Mouse (Mus musculus) kidney, embryonic 14.5 days (tissue): ENCODE results near the gene Steap4. TPM values are rescaled to one million over a fixed set of nuclear protein-coding genes. Genes with fewer than 3 reads are reported as not detected.
"Not testable (repeated sequence)": the region's sequence is repeated elsewhere in the genome, so short reads cannot be mapped to it uniquely, and the experiment has no call there.

Experiments used
- ATAC-seq: fragments of 200-750 bp; cut with Nextera tagmentation; 2 replicates; pipeline ENCODE4 v1.8.0; 2017; ENCODE audit warnings: moderate number of reproducible peaks, mild to moderate bottlenecking, moderate TSS enrichment, moderate library complexity; ENCODE audit not compliant: low FRiP score, low TSS enrichment
- H3K27ac ChIP-seq: fragments of 300-500 bp; sonication (generic); 2 replicates; pipeline ENCODE4 v1.5.1; 2014; ENCODE audit warnings: low read depth, mild to moderate bottlenecking, low read length, moderate library complexity, mixed read lengths
- H3K27me3 ChIP-seq: fragments of 300-500 bp; sonication (generic); 2 replicates; pipeline ENCODE4 v1.6.1; 2014; ENCODE audit warnings: mild to moderate bottlenecking, low read length; ENCODE audit not compliant: control insufficient read depth, insufficient read depth
- H3K36me3 ChIP-seq: fragments of 300-500 bp; sonication (generic); 2 replicates; pipeline ENCODE4 v1.6.1; 2014; ENCODE audit warnings: low read length, mixed read lengths; ENCODE audit not compliant: control insufficient read depth, insufficient read depth
- H3K4me1 ChIP-seq: fragments of 300-500 bp; sonication (generic); 2 replicates; pipeline ENCODE4 v1.6.1; 2014; ENCODE audit warnings: low read length, mixed read lengths; ENCODE audit not compliant: control insufficient read depth, insufficient read depth
- H3K4me2 ChIP-seq: fragments of 300-500 bp; sonication (generic); replicated peaks from 2 replicates; pipeline ENCODE4 v1.6.1; 2014; ENCODE audit warnings: low read depth, mild to moderate bottlenecking, low read length
- H3K4me3 ChIP-seq: fragments of 300-500 bp; sonication (generic); 2 replicates; pipeline ENCODE4 v1.5.1; 2014; ENCODE audit warnings: mild to moderate bottlenecking, low read length
- H3K9ac ChIP-seq: fragments of 300-500 bp; sonication (generic); 2 replicates; pipeline ENCODE4 v1.6.1; 2014; ENCODE audit warnings: low read depth, mild to moderate bottlenecking, low read length, moderate library complexity
- H3K9me3 ChIP-seq: fragments of 300-500 bp; sonication (generic); 2 replicates; pipeline ENCODE4 v1.6.1; 2016; ENCODE audit warnings: low read length; ENCODE audit not compliant: control insufficient read depth
- WGBS: fragments of 180-500 bp; shearing (Covaris S2); extraction: QIAGEN DNeasy Blood & Tissue Kit; methylation state at CpG from one replicate; pipeline ENCODE4 v1.1.7; 2014; 5-methylcytosine and 5-hydroxymethylcytosine counted together
- polyA plus RNA-seq: library from polyadenylated mRNA; unstranded; fragments of >200 nt; fragmentation: Nextera tagmentation; extraction: Ambion mirVana; gene quantifications from 2 replicates; pipeline ENCODE4 v1.2.1, GENCODE M21; 2014

The Steap4 gene
- 0.87 and 2.5 TPM in 2 replicates for polyA plus RNA-seq

GRCm38 (mm10) chr5:7960176-7960575 lies at the start of gene Steap4:
TSS of gene Steap4 (plus strand) at chr5:7960457.
- peak; percentile 81; the same call in 1 of the 2 replicates for ATAC-seq
- H3K4me2 ChIP-seq: peak within 1 kb of the TSS; percentile 60

DNA sequence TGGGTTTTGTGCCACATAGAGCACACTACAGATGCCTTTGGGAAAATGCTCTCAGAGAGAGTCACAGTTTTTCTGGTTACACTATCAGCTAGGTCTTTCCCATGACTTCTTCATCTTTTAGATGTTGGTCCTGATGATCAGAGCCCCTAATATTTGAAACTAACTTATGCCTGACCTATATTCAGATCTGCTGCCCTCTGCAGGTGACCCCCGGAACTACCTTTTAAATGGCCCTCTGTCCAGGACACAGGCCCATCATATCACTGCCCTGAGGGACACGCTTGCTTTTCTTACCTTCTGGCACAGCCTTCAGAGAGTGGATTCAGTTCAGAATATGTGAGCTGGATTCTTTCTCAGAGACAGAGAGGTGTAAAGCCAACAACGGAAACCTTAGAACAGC lies 48.3 kb upstream of the Steap4 start:
- no peak overlapping the region for H3K4me2 ChIP-seq
- H3K9ac ChIP-seq: no peak overlapping the region
- H3K36me3 ChIP-seq: no peaks in the 10 kb centered on the region
- H3K27ac ChIP-seq: no peak overlapping the region
- no peaks in the 10 kb centered on the region for H3K27me3 ChIP-seq
- WGBS: 74% methylated on average over 3 of the region's 3 CpGs
- ATAC-seq: no peak
- H3K9me3 ChIP-seq: no peaks in the 10 kb centered on the region
- no peak overlapping the region for H3K4me3 ChIP-seq
- H3K4me1 ChIP-seq: no peaks in the 10 kb centered on the region

More at GRCm38 (mm10) chr5:7960176-7960575, at the start of gene Steap4:
- no peaks in the 10 kb centered on the region for H3K9me3 ChIP-seq
- no peak within 1 kb of the TSS for H3K27ac ChIP-seq
- peak within 1 kb of the TSS; percentile 44; the same call in 1 of the 2 replicates for H3K9ac ChIP-seq
- no peaks in the 10 kb centered on the region for H3K36me3 ChIP-seq
- WGBS: 2% methylated on average over 20 of the region's 20 CpGs
- no peaks in the 10 kb centered on the region for H3K27me3 ChIP-seq
- H3K4me1 ChIP-seq: no peaks in the 10 kb centered on the region
- H3K4me3 ChIP-seq: peak within 1 kb of the TSS; percentile 30

GRCm38 (mm10) chr5:7917501-7918295 lies 42.6 kb upstream of the Steap4 start:
- Histone ChIP-seq H3K4me1 (no peaks in the 10 kb centered on the region), H3K9ac (no peak overlapping the region), H3K27ac (no peak overlapping the region), H3K4me2 (no peak overlapping the region), H3K27me3 (no peaks in the 10 kb centered on the region), H3K4me3 (no peak overlapping the region), H3K36me3 (no peaks in the 10 kb centered on the region), H3K9me3 (no peaks in the 10 kb centered on the region)
- WGBS: 78% methylated on average over 11 of the region's 11 CpGs
- no peak for ATAC-seq

GRCm38 (mm10) chr5:7918296-7918579 lies 42.0 kb upstream of the Steap4 start:
- no peak for ATAC-seq
- Histone ChIP-seq H3K27me3 (no peaks in the 10 kb centered on the region), H3K36me3 (no peaks in the 10 kb centered on the region), H3K4me1 (no peaks in the 10 kb centered on the region), H3K9me3 (no peaks in the 10 kb centered on the region), H3K4me2 (no peak overlapping the region), H3K4me3 (no peak overlapping the region), H3K27ac (no peak overlapping the region), H3K9ac (no peak overlapping the region)
- WGBS: 78% methylated on average over 5 of the region's 5 CpGs

GRCm38 (mm10) chr5:7919681-7920080 lies 40.6 kb upstream of the Steap4 start:
- H3K9me3 ChIP-seq: no peaks in the 10 kb centered on the region
- no peak overlapping the region for H3K9ac ChIP-seq
- no peaks in the 10 kb centered on the region for H3K4me1 ChIP-seq
- 90% methylated on average over 2 of the region's 2 CpGs for WGBS
- H3K36me3 ChIP-seq: no peaks in the 10 kb centered on the region
- no peak overlapping the region for H3K4me3 ChIP-seq
- H3K27me3 ChIP-seq: no peaks in the 10 kb centered on the region
- ATAC-seq: no peak
- H3K27ac ChIP-seq: no peak overlapping the region
- no peak overlapping the region for H3K4me2 ChIP-seq

DNA sequence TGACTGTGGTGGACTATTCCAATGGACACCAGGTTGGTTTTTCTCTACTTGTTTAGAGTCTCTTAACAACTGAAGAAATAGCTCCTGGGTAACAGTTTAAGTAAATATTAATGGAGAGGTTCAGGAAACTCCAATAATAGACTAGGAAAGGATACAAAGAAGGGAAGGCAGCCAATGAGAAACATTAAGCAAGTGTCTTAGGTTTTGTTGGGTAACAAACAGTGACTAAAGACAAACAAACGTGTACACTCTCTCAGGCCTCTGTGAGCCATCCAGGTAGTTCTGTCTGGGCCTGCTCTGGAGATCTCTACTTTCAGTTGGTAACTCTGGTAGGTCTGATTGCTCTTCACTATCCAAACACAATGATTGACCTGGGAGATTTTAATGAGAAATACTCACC lies 37.5 kb upstream of the Steap4 start:
- ATAC-seq: no peak
- Histone ChIP-seq H3K27ac (no peak overlapping the region), H3K27me3 (no peaks in the 10 kb centered on the region), H3K9ac (no peak overlapping the region), H3K4me2 (no peak overlapping the region), H3K4me1 (no peaks in the 10 kb centered on the region), H3K36me3 (no peaks in the 10 kb centered on the region), H3K4me3 (no peak overlapping the region), H3K9me3 (no peaks in the 10 kb centered on the region)
- WGBS: 75% methylated on average over 1 of the region's 1 CpGs

DNA sequence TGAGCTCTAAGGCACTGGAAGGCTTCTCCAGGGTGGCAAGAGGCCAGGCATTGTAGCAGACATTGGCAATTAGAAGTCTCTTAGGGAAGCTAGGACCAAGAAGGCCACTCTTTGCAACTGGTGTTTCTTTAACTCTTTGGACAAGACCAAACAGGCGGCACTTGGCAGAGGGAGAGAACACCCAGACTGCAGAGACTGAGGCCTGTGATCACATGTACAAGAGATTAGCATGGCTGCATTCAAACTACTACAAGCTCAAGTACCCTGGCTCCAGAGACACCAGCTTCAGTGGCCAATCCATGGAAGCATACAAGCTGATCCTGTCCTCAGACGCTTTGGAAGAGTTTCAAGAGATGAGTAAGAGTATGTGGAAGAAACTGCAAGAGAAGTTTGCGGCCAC lies 36.6 kb upstream of the Steap4 start:
- no peak overlapping the region for H3K9ac ChIP-seq
- H3K27ac ChIP-seq: no peak overlapping the region
- H3K4me3 ChIP-seq: no peak overlapping the region
- WGBS: 81% methylated on average over 3 of the region's 3 CpGs
- no peaks in the 10 kb centered on the region for H3K9me3 ChIP-seq
- H3K4me1 ChIP-seq: no peaks in the 10 kb centered on the region
- H3K27me3 ChIP-seq: no peaks in the 10 kb centered on the region
- H3K36me3 ChIP-seq: no peaks in the 10 kb centered on the region
- ATAC-seq: no peak
- no peak overlapping the region for H3K4me2 ChIP-seq

- peak; percentile 79; the same call in 1 of the 2 replicates for ATAC-seq
- no peaks in the 10 kb centered on the region for H3K36me3 ChIP-seq
- no peak overlapping the region; the same call in 1 of the 2 replicates for H3K27ac ChIP-seq
- no peaks in the 10 kb centered on the region for H3K27me3 ChIP-seq
- no peak overlapping the region for H3K4me3 ChIP-seq
- no peaks in the 10 kb centered on the region for H3K4me1 ChIP-seq
- WGBS: 54% methylated on average over 5 of the region's 5 CpGs
- no peak overlapping the region for H3K4me2 ChIP-seq
- no peaks in the 10 kb centered on the region for H3K9me3 ChIP-seq
- no peak overlapping the region for H3K9ac ChIP-seq
Observed at GRCm38 (mm10) chr5:7932234-7933221, 27.7 kb upstream of the Steap4 start.

- not testable (repeated sequence) for H3K4me2 ChIP-seq, H3K4me3 ChIP-seq, H3K36me3 ChIP-seq, H3K27ac ChIP-seq, H3K9ac ChIP-seq, H3K9me3 ChIP-seq, H3K27me3 ChIP-seq, ATAC-seq, H3K4me1 ChIP-seq
- WGBS: 68% methylated on average over 11 of the region's 11 CpGs
Observed at GRCm38 (mm10) chr5:7933495-7933894, 26.8 kb upstream of the Steap4 start.
